Mouse (Mus musculus): Measurements from ENCODE around the gene Tpmt.

DNA sequence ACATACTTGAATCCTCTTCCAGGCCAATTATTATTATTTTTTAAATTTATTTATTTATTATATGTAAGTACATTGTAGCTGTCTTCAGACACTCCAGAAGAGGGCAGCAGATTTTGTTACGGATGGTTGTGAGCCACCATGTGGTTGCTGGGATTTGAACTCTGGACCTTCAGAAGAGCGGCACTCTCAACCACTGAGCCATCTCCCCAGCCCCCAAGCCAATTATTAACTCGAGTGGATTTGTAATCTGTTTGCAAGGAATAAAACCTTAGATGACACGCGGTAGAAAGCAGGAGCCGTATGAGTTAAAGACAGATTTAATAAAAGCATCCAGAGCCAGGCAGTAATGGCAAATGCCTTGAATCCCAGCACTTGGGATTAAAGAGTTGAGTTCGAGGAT, 24.8 kb downstream of the Tpmt start:
- TF ChIP-seq TAL1 (IDR thresholded peaks at IDR 0.05; ENCODE audit: low read length): no peak
- TF ChIP-seq GATA1 (IDR thresholded peaks at IDR 0.05; ENCODE audit: low read length): no peak

Data from erythroblast, embryonic 14.5 days (primary cell).